Mouse (Mus musculus) lung, embryonic 14.5 days (tissue): Measurements from ENCODE around the gene Lpo. TPM values are rescaled to one million over a fixed set of nuclear protein-coding genes. Genes with fewer than 3 reads are reported as not detected.

Experiments used
- ATAC-seq: fragments of 200-750 bp; cut with Nextera tagmentation; 2 replicates; pipeline ENCODE4 v1.8.0; 2017; ENCODE audit warnings: mild to moderate bottlenecking, moderate TSS enrichment, moderate library complexity; ENCODE audit not compliant: insufficient read depth
- DNase-seq: peaks from one replicate; pipeline ENCODE4 v3.0.0-alpha.2; 2015
- H3K27ac ChIP-seq: fragments of 300-500 bp; sonication (generic); 2 replicates; pipeline ENCODE4 v1.5.1; 2014; ENCODE audit warnings: low read depth, mild to moderate bottlenecking, moderate library complexity
- H3K27me3 ChIP-seq: fragments of 300-500 bp; sonication (generic); 2 replicates; pipeline ENCODE4 v1.6.1; 2014; ENCODE audit warnings: low read length, control low read depth; ENCODE audit not compliant: insufficient read depth
- H3K36me3 ChIP-seq: fragments of 300-500 bp; sonication (generic); 2 replicates; pipeline ENCODE4 v1.6.1; 2014; ENCODE audit warnings: control low read depth; ENCODE audit not compliant: insufficient read depth
- H3K4me1 ChIP-seq: fragments of 300-500 bp; sonication (generic); 2 replicates; pipeline ENCODE4 v1.6.1; 2014; ENCODE audit warnings: antibody characterized with exemption, control low read depth; ENCODE audit not compliant: insufficient read depth
- H3K4me2 ChIP-seq: fragments of 300-500 bp; sonication (generic); 2 replicates; pipeline ENCODE4 v1.6.1; 2014; ENCODE audit warnings: mild to moderate bottlenecking
- H3K4me3 ChIP-seq: fragments of 300-500 bp; sonication (generic); 2 replicates; pipeline ENCODE4 v1.5.1; 2014; ENCODE audit warnings: low read depth, low read length
- H3K9ac ChIP-seq: fragments of 300-500 bp; sonication (generic); 2 replicates; pipeline ENCODE4 v1.6.1; 2014
- H3K9me3 ChIP-seq: fragments of 300-500 bp; sonication (generic); 2 replicates; pipeline ENCODE4 v1.6.1; 2016; ENCODE audit warnings: low read depth, low read length, control low read depth
- CTCF ChIP-seq: IDR thresholded peaks from 2 replicates; pipeline ENCODE4 v1.5.1; 2016; ENCODE audit warnings: antibody characterized with exemption, low read depth
- WGBS: fragments of 180-500 bp; shearing (Covaris S2); extraction: QIAGEN DNeasy Blood & Tissue Kit; methylation state at CpG from one replicate; pipeline ENCODE4 v1.1.7; 2014; 5-methylcytosine and 5-hydroxymethylcytosine counted together
- polyA plus RNA-seq: library from polyadenylated mRNA; unstranded; fragments of >200 nt; fragmentation: Nextera tagmentation; extraction: Ambion mirVana; gene quantifications from 2 replicates; pipeline ENCODE4 v1.2.1, GENCODE M21; 2014

Lpo gene
- polyA plus RNA-seq, 1 experiment from 2014 or later: not detected

DNA sequence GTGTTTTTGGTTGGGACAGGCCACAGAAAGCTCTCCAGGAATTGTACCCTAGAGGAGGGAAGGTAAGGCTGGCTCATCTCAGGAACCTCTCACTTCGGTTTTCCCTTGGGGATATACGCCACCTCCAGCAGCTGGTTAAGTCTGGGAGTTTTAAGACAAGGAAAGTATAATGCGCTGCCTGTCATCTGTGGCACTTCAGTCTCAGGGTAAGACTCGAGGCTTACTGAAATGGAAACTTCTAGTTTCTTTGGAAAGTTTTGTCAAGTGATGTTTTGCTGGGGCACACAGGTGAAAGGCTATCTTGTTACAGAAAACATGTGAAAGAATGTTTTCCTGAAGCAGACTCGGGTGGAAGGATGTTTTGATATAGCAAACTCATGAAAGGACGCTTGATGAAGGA, 20.7 kb downstream of the Lpo start:
- no peaks in the 10 kb centered on the region for H3K9me3 ChIP-seq
- no peak overlapping the region for H3K4me3 ChIP-seq
- 77% methylated on average over 6 of the region's 6 CpGs for WGBS
- DNase-seq: no peak
- H3K9ac ChIP-seq: no peak overlapping the region
- H3K36me3 ChIP-seq: no peaks in the 10 kb centered on the region
- no peaks in the 10 kb centered on the region for H3K4me1 ChIP-seq
- no peaks in the 10 kb centered on the region for H3K27me3 ChIP-seq
- no peak for ATAC-seq
- H3K4me2 ChIP-seq: no peak overlapping the region
- no peak overlapping the region for H3K27ac ChIP-seq
- TF ChIP-seq CTCF: no peak

DNA sequence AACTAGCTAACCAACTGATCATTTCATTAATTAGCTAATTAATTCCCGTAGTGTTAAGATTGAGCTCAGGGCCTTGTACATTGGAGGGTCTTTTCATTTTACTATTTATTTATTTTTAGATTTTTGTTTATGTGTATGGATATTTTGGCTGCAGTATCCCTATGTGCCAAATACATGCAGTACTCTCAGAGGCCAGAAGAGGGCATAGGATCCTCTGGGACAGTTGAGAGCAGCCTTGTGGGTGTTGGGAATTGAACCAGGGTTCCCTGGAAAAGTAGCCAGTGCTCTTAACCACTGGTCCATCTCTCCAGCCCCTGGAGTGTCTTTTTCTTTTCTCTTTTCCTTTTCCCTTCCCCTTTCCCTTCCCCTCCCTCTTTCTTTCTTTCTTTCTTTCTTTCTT, 22.6 kb downstream of the Lpo start:
- TF ChIP-seq CTCF: peak; percentile 57
- H3K4me2 ChIP-seq: no peak overlapping the region
- peak; percentile 65 for DNase-seq
- H3K9me3 ChIP-seq: no peaks in the 10 kb centered on the region
- no peak for ATAC-seq
- H3K27ac ChIP-seq: no peak overlapping the region
- no peak overlapping the region for H3K9ac ChIP-seq
- no peaks in the 10 kb centered on the region for H3K36me3 ChIP-seq
- WGBS: 61% methylated on average over 1 of the region's 1 CpGs
- H3K4me1 ChIP-seq: no peaks in the 10 kb centered on the region
- no peaks in the 10 kb centered on the region for H3K27me3 ChIP-seq
- H3K4me3 ChIP-seq: no peak overlapping the region

DNA sequence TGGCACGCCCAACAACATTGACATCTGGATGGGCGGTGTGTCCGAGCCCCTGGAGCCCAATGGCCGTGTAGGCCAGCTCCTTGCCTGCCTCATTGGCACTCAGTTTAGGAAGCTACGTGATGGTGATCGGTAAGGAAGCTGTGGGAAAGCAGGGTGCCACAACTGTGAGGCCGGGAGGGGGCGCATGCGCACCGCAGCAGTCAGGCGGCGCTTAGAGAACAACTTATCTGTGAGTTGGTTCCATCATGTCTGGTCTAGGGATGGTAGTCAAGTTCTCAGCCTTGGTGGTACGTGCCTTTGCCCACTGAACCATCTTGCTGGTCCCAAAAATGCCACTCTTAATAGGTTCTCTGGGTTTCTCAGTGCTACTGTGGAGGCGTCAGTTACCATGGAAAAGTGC, 25.5 kb downstream of the Lpo start:
- Histone ChIP-seq H3K9ac (no peak overlapping the region), H3K4me3 (no peak overlapping the region), H3K27me3 (no peaks in the 10 kb centered on the region), H3K4me2 (no peak overlapping the region), H3K9me3 (no peaks in the 10 kb centered on the region), H3K4me1 (no peaks in the 10 kb centered on the region), H3K27ac (no peak overlapping the region), H3K36me3 (no peaks in the 10 kb centered on the region)
- DNase-seq (peak; percentile 61), ATAC-seq (no peak)
- 42% methylated on average over 14 of the region's 14 CpGs for WGBS
- TF ChIP-seq CTCF: peak; percentile 73

DNA sequence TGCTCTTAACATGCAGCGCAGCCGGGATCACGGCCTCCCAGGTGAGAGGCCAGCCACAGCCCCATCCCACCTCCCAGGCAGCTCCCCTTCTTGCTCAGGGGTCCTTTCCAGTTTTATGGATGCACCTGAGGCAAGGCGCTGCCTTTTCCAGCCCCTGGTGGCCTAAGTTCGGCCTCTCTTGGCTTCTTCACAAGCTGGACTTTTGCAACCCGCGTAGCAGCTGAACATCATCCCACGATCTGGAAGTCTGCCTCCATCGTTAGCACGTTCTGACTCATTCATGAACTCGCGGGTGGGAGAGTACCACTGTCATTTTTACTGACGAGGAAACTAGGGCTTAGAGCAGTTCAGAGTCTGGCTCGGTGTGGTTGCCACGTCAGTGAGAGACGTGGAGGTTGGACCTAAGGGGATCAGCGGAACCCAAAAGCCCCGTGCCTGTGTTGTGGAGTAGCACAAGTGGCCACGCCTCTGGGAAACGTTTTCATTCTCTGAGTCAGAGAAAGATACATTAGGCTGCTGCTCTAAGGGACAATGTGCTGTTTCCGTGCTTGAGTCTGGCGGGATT, 26.3 kb downstream of the Lpo start:
- Histone ChIP-seq H3K27me3 (no peaks in the 10 kb centered on the region), H3K27ac (no peak overlapping the region), H3K4me3 (no peak overlapping the region), H3K36me3 (no peaks in the 10 kb centered on the region), H3K4me2 (no peak overlapping the region), H3K9ac (no peak overlapping the region), H3K9me3 (no peaks in the 10 kb centered on the region), H3K4me1 (no peaks in the 10 kb centered on the region)
- DNase-seq (no peak), ATAC-seq (no peak)
- 82% methylated on average over 22 of the region's 22 CpGs for WGBS
- TF ChIP-seq CTCF: no peak

DNA sequence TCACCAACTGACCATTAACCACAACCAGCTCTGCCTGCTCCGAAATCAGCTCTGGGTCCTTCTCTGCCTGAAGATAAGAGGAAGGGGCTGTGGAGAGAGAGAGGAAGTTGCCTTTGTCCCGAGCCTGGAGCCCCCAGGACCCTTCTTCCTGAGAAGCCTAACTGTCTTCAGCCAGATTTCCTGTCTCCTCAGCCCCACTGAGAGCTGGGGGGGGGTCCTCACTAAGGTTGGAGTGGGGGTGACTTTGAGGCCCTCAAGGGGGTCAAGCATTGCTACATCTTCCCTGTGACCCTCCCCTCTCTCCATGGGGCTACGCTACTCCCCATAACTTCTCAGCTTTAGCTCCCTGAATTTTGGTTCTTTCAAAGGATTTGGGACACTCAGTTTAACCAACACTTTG, 34.6 kb downstream of the Lpo start, which contains the start of gene Mpo:
TSS of gene Mpo (plus strand) at position 122 of the 400 bp plus-strand sequence.
- TF ChIP-seq CTCF: no peak
- no peak within 1 kb of the TSS for H3K9ac ChIP-seq
- 45% methylated on average over 3 of the region's 3 CpGs for WGBS

DNA sequence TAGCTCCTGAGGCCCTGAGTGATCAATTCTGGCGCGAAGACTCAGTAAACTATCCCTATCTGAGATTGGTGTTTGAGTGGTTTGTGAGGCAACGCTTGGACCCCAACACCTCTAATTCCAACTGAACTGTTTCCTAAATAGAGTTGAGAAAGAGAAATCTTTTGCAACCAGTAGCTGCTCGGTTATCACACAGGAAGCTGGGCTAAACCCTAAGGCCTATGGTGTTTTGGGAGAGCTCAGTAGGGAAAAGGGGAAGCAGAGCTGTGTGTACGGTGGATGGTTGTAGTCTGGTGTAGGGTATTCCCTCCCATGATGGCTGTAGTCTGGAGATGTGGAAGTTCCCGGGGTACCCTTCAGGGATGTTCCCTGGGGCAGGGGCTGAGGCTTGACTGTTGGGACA, 38.0 kb downstream of the Lpo start:
- Histone ChIP-seq H3K9me3 (no peaks in the 10 kb centered on the region), H3K36me3 (no peaks in the 10 kb centered on the region), H3K4me1 (no peaks in the 10 kb centered on the region), H3K9ac (no peak overlapping the region), H3K4me2 (no peak overlapping the region), H3K4me3 (no peak overlapping the region), H3K27ac (no peak overlapping the region), H3K27me3 (no peaks in the 10 kb centered on the region)
- no peak for TF ChIP-seq CTCF
- ATAC-seq (no peak), DNase-seq (no peak)
- 79% methylated on average over 6 of the region's 6 CpGs for WGBS

More for the DNA sequence above, 34.6 kb downstream of the Lpo start, which contains the start of gene Mpo:
- no peak within 1 kb of the TSS for H3K27ac ChIP-seq
- no peaks in the 10 kb centered on the region for H3K9me3 ChIP-seq
- H3K27me3 ChIP-seq: no peaks in the 10 kb centered on the region
- no peak within 1 kb of the TSS for H3K4me2 ChIP-seq
- ATAC-seq (no peak), DNase-seq (no peak)
- no peak within 1 kb of the TSS for H3K4me3 ChIP-seq
- no peaks in the 10 kb centered on the region for H3K4me1 ChIP-seq
- no peaks in the 10 kb centered on the region for H3K36me3 ChIP-seq

DNA sequence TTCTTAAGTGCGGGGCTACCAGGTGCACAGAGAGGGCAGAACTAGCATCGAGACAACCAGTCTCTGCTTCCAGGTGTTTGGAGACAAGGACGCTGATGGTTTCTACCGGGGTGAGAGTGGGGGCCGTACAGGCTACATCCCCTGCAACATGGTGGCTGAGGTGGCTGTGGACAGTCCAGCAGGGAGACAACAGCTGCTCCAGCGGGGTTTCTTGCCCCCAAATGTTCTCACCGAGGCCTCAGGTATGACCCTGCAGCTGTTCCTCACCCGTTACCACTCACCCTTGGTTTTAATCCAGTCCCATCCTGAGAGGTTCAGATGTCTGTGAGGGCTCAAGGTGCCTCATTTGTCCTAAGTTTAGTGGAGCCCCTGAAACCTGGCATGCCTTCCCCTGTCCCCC, 48.0 kb downstream of the Lpo start:
- Histone ChIP-seq H3K36me3 (no peaks in the 10 kb centered on the region), H3K9me3 (no peaks in the 10 kb centered on the region), H3K9ac (no peak overlapping the region), H3K4me3 (no peak overlapping the region), H3K4me1 (peaks cover 3% of the 10 kb centered on the region; the same call in 1 of the 2 replicates), H3K27ac (no peak overlapping the region), H3K4me2 (no peak overlapping the region), H3K27me3 (no peaks in the 10 kb centered on the region)
- ATAC-seq: no peak
- TF ChIP-seq CTCF: no peak
- WGBS: 68% methylated on average over 8 of the region's 8 CpGs
- no peak for DNase-seq
